Mouse (Mus musculus): ENCODE measurements at regions not wholly inside any gene's neighbourhood (a gene's known extent, or its start where the extent isn't known, plus 50 kb on each side); places are given as distances from the start of the nearest gene placed in this dataset.

DNA sequence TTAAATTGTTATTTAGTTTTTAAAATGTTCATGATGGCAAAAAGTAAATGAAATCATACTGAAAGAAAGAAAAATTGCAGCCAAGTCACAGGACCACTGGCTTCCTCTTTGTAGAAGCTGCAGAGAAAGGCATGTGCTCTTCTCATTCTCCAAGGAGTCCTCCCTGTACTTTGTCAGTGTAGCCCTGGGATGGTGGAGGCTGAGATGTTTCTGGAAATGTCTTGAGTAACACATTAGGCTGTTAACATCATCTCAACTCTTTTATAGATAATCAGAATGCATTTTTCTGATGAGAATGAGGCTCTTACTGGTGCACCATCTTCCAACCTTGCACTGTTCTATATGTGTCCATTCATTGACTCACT, 128.3 kb upstream of the Tle1 start:
- no peak overlapping the region for H3K4me2 ChIP-seq (replicated peaks; ENCODE audit: low read depth, low read length)
- DNase-seq (ENCODE audit: low spot score) (no peak), ATAC-seq (no peak)
- H3K9me3 ChIP-seq (ENCODE audit: low read length), result no peaks in the 10 kb centered on the region
- H3K4me1 ChIP-seq (ENCODE audit: insufficient read depth, low read depth, low read length), result no peaks in the 10 kb centered on the region
- H3K9ac ChIP-seq (replicated peaks; ENCODE audit: low read depth), result no peak overlapping the region
- TF ChIP-seq CTCF (IDR thresholded peaks at IDR 0.05), result no peak
- TF ChIP-seq EP300 (IDR thresholded peaks at IDR 0.05), result no peak
- H3K36me3 ChIP-seq (ENCODE audit: insufficient read depth, low read length), result no peaks in the 10 kb centered on the region
- no peaks in the 10 kb centered on the region for H3K27me3 ChIP-seq (replicated peaks; ENCODE audit: insufficient read depth, low read length)
- no peak overlapping the region for H3K4me3 ChIP-seq (ENCODE audit: low read depth, low read length)
- H3K27ac ChIP-seq (ENCODE audit: low read length), result no peak overlapping the region

DNA sequence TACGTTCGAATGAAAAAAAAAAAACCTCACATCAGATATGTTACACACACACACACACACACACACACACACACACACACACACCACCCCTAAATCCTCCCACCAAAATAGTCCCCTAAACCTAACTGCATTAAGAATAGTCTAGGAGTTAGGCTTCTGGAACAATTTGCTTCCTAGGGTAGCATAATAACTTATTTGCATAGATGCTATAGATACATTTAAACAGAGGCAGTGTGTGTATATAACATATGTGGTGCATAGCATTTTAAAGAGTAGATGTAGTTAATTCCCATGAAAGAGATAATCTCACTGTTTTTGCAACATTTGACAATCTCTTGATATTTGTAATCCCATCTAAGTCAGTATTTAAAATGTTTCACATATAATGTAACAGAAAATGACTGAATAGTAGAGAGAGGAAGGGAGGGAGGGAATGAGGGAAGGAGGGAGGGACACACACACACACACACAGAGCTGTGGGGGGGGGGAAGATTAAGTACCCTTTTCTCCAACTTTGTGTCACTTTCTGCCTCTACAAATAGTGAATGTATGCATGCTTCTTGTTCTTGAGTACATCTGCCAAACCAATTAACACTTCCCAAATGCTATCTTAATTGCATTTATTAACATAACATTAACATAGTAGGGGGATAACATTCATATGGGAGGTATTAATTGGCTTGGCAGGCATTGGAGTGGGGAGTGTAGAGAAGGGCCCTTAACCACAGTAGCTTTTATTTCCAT, 127.7 kb upstream of the Tle1 start:
- 85% methylated on average over 2 of the region's 2 CpGs for WGBS
- no peak for ATAC-seq

DNA sequence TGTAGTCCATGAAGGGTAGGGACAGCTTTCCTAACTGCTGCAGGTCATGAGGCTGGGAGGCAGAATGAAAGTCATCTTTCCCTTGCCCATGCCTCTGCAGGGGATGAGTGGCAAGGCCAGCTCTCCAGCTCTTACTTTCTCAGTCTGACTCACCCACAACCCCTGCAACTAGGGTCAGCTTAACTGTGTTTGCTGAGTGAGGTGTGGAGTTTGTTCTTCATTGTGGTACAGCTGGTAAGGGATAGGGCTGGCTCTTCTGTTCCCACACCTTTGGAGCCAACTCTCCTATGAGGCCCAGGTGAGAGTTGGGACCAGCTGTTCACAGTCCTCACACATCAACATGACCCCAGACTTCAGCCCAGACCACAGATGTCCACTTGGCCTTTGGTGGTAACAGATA, 124.2 kb upstream of the Tle1 start:
- Histone ChIP-seq H3K27me3 (replicated peaks; ENCODE audit: insufficient read depth, low read length) (no peaks in the 10 kb centered on the region), H3K36me3 (ENCODE audit: insufficient read depth, low read length) (no peaks in the 10 kb centered on the region), H3K9ac (replicated peaks; ENCODE audit: low read depth) (no peak overlapping the region), H3K4me3 (ENCODE audit: low read depth, low read length) (no peak overlapping the region), H3K4me1 (ENCODE audit: insufficient read depth, low read depth, low read length) (no peaks in the 10 kb centered on the region), H3K4me2 (replicated peaks; ENCODE audit: low read depth, low read length) (no peak overlapping the region), H3K27ac (ENCODE audit: low read length) (no peak overlapping the region), H3K9me3 (ENCODE audit: low read length) (no peaks in the 10 kb centered on the region)
- DNase-seq (ENCODE audit: low spot score) (no peak), ATAC-seq (no peak)
- TF ChIP-seq EP300 (IDR thresholded peaks at IDR 0.05) (no peak), CTCF (IDR thresholded peaks at IDR 0.05) (no peak)

More for the DNA sequence above, 127.7 kb upstream of the Tle1 start:
- Histone ChIP-seq H3K27me3 (replicated peaks; ENCODE audit: insufficient read depth, low read length) (no peaks in the 10 kb centered on the region), H3K9ac (replicated peaks; ENCODE audit: low read depth) (no peak overlapping the region), H3K27ac (ENCODE audit: low read length) (no peak overlapping the region), H3K4me1 (ENCODE audit: insufficient read depth, low read depth, low read length) (no peaks in the 10 kb centered on the region), H3K4me3 (ENCODE audit: low read depth, low read length) (no peak overlapping the region), H3K36me3 (ENCODE audit: insufficient read depth, low read length) (no peaks in the 10 kb centered on the region), H3K9me3 (ENCODE audit: low read length) (no peaks in the 10 kb centered on the region), H3K4me2 (replicated peaks; ENCODE audit: low read depth, low read length) (no peak overlapping the region)
- no peak for DNase-seq (ENCODE audit: low spot score)
- no peak for TF ChIP-seq EP300 (IDR thresholded peaks at IDR 0.05)
- no peak for TF ChIP-seq CTCF (IDR thresholded peaks at IDR 0.05)

DNA sequence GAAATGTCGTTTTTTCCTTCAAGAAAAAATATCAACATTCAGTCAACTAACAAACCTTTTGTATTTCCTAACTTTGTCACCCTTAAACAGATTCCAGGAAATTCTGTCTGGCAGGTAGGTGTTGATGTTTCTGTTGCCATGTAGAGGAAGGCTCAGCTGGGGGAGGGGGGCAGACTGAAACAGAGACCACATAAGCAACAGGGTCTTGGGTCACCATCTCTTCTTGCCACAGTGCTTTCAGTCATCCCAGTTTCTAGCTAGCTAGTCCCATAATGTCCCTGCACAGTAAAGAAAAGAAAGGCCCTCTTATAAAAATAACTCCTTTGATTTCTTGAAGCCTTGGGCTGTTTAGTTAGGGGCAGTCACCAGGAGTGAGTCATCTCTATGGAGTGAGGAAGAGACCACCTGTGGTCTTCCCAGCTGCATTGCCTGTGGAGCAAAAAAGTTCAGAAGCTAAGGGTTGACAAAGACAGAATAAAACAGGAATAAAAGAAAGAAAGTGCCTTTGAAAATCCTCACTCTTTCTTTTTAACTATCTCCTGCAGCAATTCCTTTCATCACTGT, 84.5 kb upstream of the Tle1 start:
- no peaks in the 10 kb centered on the region for H3K4me1 ChIP-seq (ENCODE audit: insufficient read depth, low read depth, low read length)
- no peaks in the 10 kb centered on the region for H3K27me3 ChIP-seq (replicated peaks; ENCODE audit: insufficient read depth, low read length)
- 26% methylated on average over 1 of the region's 1 CpGs for WGBS
- no peak overlapping the region for H3K27ac ChIP-seq (ENCODE audit: low read length)
- H3K9me3 ChIP-seq (ENCODE audit: low read length), result no peaks in the 10 kb centered on the region
- no peak overlapping the region for H3K9ac ChIP-seq (replicated peaks; ENCODE audit: low read depth)
- H3K4me3 ChIP-seq (ENCODE audit: low read depth, low read length), result no peak overlapping the region
- no peak overlapping the region for H3K4me2 ChIP-seq (replicated peaks; ENCODE audit: low read depth, low read length)
- ATAC-seq, result no peak
- no peaks in the 10 kb centered on the region for H3K36me3 ChIP-seq (ENCODE audit: insufficient read depth, low read length)
- no peak for TF ChIP-seq EP300 (IDR thresholded peaks at IDR 0.05)
- TF ChIP-seq CTCF (IDR thresholded peaks at IDR 0.05), result no peak
- no peak for DNase-seq (ENCODE audit: low spot score)

DNA sequence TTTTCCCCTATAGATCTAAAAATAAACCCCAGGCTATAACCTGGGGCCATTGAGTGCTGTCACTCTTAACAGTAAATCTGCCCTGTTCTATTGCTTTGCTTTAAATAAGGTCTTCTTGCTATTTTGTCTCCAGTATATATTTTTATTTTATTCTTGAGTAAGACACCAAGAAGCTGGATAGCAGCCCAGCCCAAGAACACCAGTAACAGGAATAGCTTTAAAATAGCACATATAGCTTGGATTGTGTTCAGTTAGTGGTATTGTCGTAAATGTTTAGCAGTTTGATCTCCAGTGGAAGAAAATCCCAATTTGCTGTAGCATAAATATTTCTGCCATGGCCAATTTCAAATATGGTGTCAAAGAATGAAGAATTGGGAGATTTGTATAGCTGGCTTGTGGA, 49.8 kb upstream of the Tle1 start:
- DNase-seq (ENCODE audit: low spot score) (no peak), ATAC-seq (no peak)
- no peaks in the 10 kb centered on the region for H3K27me3 ChIP-seq (replicated peaks; ENCODE audit: insufficient read depth, low read length)
- WGBS, result 83% methylated on average over 1 of the region's 1 CpGs
- no peak overlapping the region for H3K27ac ChIP-seq (ENCODE audit: low read length)
- H3K4me1 ChIP-seq (ENCODE audit: insufficient read depth, low read depth, low read length), result no peaks in the 10 kb centered on the region
- no peak overlapping the region for H3K9ac ChIP-seq (replicated peaks; ENCODE audit: low read depth)
- H3K9me3 ChIP-seq (ENCODE audit: low read length), result no peaks in the 10 kb centered on the region
- H3K4me3 ChIP-seq (ENCODE audit: low read depth, low read length), result no peak overlapping the region
- TF ChIP-seq EP300 (IDR thresholded peaks at IDR 0.05) (no peak), CTCF (IDR thresholded peaks at IDR 0.05) (no peak)
- H3K4me2 ChIP-seq (replicated peaks; ENCODE audit: low read depth, low read length), result no peak overlapping the region
- H3K36me3 ChIP-seq (ENCODE audit: insufficient read depth, low read length), result no peaks in the 10 kb centered on the region

Data from lung, postnatal 0 days (tissue).